Mouse (Mus musculus): Measurements from ENCODE around the gene Pax1. TPM values are rescaled to one million over a fixed set of nuclear protein-coding genes. Genes with fewer than 3 reads are reported as not detected.

Gene Pax1
- polyA plus RNA-seq, 1 experiment from 2014 or later, result 0.33 TPM

- Histone ChIP-seq H3K4me2 (no peak overlapping the region), H3K27ac (ENCODE audit: low read depth, low read length) (no peak overlapping the region), H3K9me3 (ENCODE audit: control insufficient read depth, low read length) (no peaks in the 10 kb centered on the region), H3K27me3 (ENCODE audit: control insufficient read depth, insufficient read depth, low read length) (peaks cover 95% of the 10 kb centered on the region), H3K4me3 (ENCODE audit: low read depth, low read length) (no peak overlapping the region), H3K36me3 (ENCODE audit: control insufficient read depth, insufficient read depth, low read length) (no peaks in the 10 kb centered on the region), H3K4me1 (ENCODE audit: control insufficient read depth, insufficient read depth, low read length) (peaks cover 7% of the 10 kb centered on the region), H3K9ac (ENCODE audit: low read length) (no peak overlapping the region)
- DNase-seq (ENCODE audit: low spot score, missing footprints) (peak; percentile 98), ATAC-seq (ENCODE audit: low FRiP score) (peak; percentile 72)
- under 1% methylated on average over 18 of the region's 18 CpGs for WGBS
Measured at GRCm38 (mm10) chr2:147362316-147362715, 591 bp downstream of the Pax1 start.

DNA sequence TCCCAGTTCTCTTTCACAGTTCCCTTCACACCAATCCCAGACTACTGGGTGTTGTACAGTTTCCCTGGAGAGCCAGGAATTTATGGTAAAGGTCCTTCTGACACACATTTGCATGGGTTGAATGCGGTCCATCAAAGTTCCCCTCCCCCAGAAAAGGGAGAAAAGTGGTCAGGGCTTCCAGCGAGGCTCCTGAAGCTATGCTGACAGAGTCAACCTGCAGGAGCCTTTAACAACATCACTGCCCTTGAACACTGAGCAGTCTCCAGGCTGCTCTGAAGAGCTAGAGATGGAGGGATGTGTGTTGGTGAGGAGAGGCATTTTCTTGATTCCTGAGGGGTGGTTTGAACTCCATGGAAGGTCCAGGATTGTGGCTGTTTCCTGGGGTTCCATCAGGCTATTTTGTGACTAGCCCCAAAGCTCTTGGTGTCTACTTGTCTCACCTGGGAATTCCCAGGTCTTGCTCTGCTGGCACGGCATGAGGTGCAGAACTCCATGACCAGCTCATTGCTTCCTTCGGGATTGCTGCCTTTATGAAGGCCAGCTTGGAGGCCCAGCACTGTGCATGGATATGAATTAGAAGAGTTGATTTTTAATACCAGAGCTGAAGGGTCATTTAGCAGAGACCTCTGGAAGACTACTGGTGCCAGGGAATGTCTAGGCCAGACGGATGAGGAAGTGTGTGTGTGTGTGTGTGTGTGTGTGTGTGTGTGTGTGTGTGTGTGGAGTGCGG is 1.8 kb downstream of the Pax1 start:
- no peaks in the 10 kb centered on the region for H3K36me3 ChIP-seq (ENCODE audit: control insufficient read depth, insufficient read depth, low read length)
- H3K9me3 ChIP-seq (ENCODE audit: control insufficient read depth, low read length), result no peaks in the 10 kb centered on the region
- no peak overlapping the region for H3K4me2 ChIP-seq
- H3K27me3 ChIP-seq (ENCODE audit: control insufficient read depth, insufficient read depth, low read length), result peaks cover 96% of the 10 kb centered on the region
- no peak overlapping the region for H3K9ac ChIP-seq (ENCODE audit: low read length)
- H3K4me1 ChIP-seq (ENCODE audit: control insufficient read depth, insufficient read depth, low read length), result peaks cover 7% of the 10 kb centered on the region
- H3K4me3 ChIP-seq (ENCODE audit: low read depth, low read length), result no peak overlapping the region
- ATAC-seq (ENCODE audit: low FRiP score) (no peak), DNase-seq (ENCODE audit: low spot score, missing footprints) (peak; percentile 92)
- H3K27ac ChIP-seq (ENCODE audit: low read depth, low read length), result no peak overlapping the region
- 2% methylated on average over 6 of the region's 6 CpGs for WGBS

DNA sequence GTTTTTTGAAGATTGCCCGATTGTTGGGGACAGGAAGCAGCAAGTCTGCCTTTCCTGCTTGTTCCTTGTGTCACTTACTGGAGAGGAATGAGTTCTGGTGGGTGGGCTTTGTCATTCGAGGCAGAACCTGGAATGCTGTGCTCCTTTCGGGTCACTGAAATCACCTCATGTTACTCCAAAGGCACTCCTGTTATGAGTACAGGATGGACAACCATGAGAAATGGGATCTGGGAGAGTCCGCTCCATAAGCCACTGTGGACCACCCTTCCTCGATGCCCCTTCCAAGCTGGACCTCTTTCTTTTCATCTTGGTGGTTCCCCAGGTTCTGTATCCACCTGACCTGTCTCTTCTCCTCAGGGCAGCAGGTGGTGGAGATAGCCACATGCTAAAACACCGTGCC is 2.5 kb downstream of the Pax1 start:
- Histone ChIP-seq H3K27me3 (ENCODE audit: control insufficient read depth, insufficient read depth, low read length) (peaks cover 90% of the 10 kb centered on the region), H3K27ac (ENCODE audit: low read depth, low read length) (no peak overlapping the region), H3K36me3 (ENCODE audit: control insufficient read depth, insufficient read depth, low read length) (no peaks in the 10 kb centered on the region), H3K4me2 (no peak overlapping the region), H3K9me3 (ENCODE audit: control insufficient read depth, low read length) (no peaks in the 10 kb centered on the region), H3K4me1 (ENCODE audit: control insufficient read depth, insufficient read depth, low read length) (peaks cover 7% of the 10 kb centered on the region), H3K9ac (ENCODE audit: low read length) (no peak overlapping the region), H3K4me3 (ENCODE audit: low read depth, low read length) (no peak overlapping the region)
- DNase-seq (ENCODE audit: low spot score, missing footprints) (peak; percentile 91), ATAC-seq (ENCODE audit: low FRiP score) (no peak)
- 4% methylated on average over 6 of the region's 6 CpGs for WGBS

DNA sequence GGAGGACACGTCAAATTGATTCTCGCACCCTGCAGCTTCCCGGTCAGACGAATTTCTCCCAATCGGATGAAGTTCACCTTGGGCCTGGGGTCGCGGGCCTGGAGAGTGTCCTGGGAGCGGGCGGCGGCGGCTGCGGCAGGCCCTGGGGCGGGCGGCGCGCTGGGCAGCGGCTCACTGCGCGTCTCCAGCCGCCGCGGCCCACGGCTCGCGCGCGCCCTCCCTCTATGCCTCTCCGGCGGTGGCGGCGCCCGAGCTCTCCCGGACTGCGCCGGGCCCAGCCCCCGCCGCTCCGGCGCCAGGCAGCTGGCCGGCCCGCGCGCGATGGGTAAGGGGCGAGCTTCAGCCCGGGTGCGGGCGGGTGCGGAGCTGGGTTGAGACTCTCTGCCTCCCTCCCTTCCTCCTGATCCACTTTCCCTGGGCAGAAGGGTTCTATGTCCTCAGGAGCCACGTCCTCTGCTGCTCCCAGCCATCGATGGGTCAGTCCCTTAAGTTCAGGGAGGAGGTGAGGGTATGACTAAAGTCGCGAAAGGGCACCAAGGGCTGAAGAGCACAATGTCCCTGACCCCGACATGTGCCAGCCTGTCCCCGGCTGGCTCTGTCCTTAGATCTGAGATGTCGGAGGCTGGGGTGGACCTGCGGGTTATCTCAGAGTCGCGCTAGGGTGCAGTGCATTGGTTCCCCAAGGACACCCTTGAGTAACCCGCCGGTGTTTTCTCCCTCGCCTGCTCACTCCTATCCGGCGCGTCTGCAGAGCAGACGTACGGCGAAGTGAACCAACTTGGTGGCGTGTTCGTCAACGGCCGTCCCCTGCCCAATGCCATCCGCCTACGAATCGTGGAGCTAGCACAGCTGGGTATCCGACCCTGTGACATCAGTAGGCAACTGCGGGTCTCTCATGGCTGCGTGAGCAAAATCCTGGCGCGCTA is 3.5 kb downstream of the Pax1 start:
- Histone ChIP-seq H3K4me3 (ENCODE audit: low read depth, low read length) (0 out of 2 replicates have a peak overlapping the region, but pooled peaks have one; percentile 13), H3K9ac (ENCODE audit: low read length) (no peak overlapping the region), H3K4me1 (ENCODE audit: control insufficient read depth, insufficient read depth, low read length) (peaks cover 7% of the 10 kb centered on the region), H3K4me2 (peak overlapping the region; percentile 33), H3K9me3 (ENCODE audit: control insufficient read depth, low read length) (no peaks in the 10 kb centered on the region), H3K27me3 (ENCODE audit: control insufficient read depth, insufficient read depth, low read length) (peaks cover 90% of the 10 kb centered on the region), H3K27ac (ENCODE audit: low read depth, low read length) (no peak overlapping the region), H3K36me3 (ENCODE audit: control insufficient read depth, insufficient read depth, low read length) (no peaks in the 10 kb centered on the region)
- ATAC-seq (ENCODE audit: low FRiP score), result peak; percentile 69
- DNase-seq (ENCODE audit: low spot score, missing footprints), result peak; percentile 95
- WGBS, result under 1% methylated on average over 78 of the region's 80 CpGs

GRCm38 (mm10) chr2:147365908-147366630 is 4.3 kb downstream of the Pax1 start:
- H3K36me3 ChIP-seq (ENCODE audit: control insufficient read depth, insufficient read depth, low read length), result no peaks in the 10 kb centered on the region
- 0 out of 2 replicates have a peak overlapping the region, but pooled peaks have one; percentile 3 for H3K4me3 ChIP-seq (ENCODE audit: low read depth, low read length)
- ATAC-seq (ENCODE audit: low FRiP score) (no peak; the same call in 1 of the 2 replicates), DNase-seq (ENCODE audit: low spot score, missing footprints) (peak; percentile 95)
- H3K4me2 ChIP-seq, result no peak overlapping the region
- WGBS, result 2% methylated on average over 36 of the region's 36 CpGs
- H3K4me1 ChIP-seq (ENCODE audit: control insufficient read depth, insufficient read depth, low read length), result peaks cover 7% of the 10 kb centered on the region
- H3K27me3 ChIP-seq (ENCODE audit: control insufficient read depth, insufficient read depth, low read length), result peaks cover 91% of the 10 kb centered on the region
- no peak overlapping the region for H3K9ac ChIP-seq (ENCODE audit: low read length)
- no peak overlapping the region for H3K27ac ChIP-seq (ENCODE audit: low read depth, low read length)
- H3K9me3 ChIP-seq (ENCODE audit: control insufficient read depth, low read length), result no peaks in the 10 kb centered on the region

DNA sequence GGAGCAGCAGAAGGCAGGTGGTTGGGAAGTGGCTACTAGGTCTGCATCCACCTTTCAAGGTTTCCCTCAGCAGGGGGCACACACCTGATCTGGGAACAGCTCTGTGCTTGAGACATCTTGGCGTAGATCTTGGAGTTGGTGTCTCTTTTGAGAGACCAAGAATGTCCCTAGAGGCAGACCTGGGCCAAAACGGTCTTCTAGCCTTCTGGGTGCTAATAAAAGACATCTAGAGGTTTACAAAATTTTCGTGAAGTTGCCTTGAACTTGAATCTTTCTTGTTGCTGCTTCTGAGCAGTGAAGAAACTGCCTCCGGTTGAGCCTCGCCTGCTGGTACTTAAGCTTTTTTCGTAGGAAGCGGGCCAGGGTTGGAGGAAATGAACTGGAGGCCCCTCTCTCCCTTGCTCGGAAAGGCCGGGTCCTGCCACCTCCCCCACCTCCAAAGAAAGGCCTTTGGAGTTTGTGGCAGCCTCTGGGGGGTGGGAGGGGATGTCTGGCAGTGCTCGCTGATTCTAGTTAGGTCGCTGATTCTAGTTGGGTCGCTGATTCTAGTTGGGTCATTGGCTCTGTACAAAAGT is 5.6 kb downstream of the Pax1 start:
- Histone ChIP-seq H3K27ac (ENCODE audit: low read depth, low read length) (no peak overlapping the region), H3K4me1 (ENCODE audit: control insufficient read depth, insufficient read depth, low read length) (peaks cover 7% of the 10 kb centered on the region), H3K27me3 (ENCODE audit: control insufficient read depth, insufficient read depth, low read length) (peaks cover 92% of the 10 kb centered on the region), H3K9me3 (ENCODE audit: control insufficient read depth, low read length) (no peaks in the 10 kb centered on the region), H3K4me2 (no peak overlapping the region), H3K4me3 (ENCODE audit: low read depth, low read length) (no peak overlapping the region), H3K9ac (ENCODE audit: low read length) (no peak overlapping the region), H3K36me3 (ENCODE audit: control insufficient read depth, insufficient read depth, low read length) (no peaks in the 10 kb centered on the region)
- ATAC-seq (ENCODE audit: low FRiP score), result no peak
- DNase-seq (ENCODE audit: low spot score, missing footprints), result peak; percentile 93
- WGBS, result under 1% methylated on average over 12 of the region's 12 CpGs

DNA sequence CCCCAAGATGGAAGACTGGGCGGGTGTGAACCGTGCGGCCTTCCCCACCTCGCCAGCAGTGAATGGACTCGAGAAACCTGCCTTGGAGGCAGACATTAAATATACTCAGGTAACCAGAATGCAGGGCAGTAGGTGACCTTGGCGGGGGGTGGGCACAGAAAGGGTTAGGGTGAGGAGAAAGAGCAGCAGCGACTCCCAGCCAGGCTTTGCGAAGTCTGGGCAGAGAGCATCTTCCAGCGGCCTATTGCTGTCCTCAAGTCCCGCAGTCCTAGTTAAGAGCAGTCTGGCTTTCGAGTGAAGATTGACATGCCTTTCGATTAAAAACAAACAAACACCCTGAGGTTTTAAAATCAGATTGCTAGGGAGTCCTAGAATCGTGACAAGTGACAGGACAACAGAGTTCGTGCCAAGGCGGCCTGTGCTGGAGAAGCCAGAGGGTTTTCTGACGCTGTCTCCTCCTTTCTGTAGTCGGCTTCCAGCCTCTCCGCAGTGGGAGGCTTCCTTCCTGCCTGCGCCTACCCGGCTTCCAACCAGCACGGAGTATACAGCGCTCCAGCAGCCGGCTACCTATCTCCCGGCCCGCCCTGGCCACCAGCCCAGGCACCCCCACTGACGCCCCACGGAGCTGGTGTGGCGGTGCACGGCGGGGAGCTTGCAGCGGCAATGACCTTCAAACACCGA is 6.3 kb downstream of the Pax1 start:
- peaks cover 92% of the 10 kb centered on the region for H3K27me3 ChIP-seq (ENCODE audit: control insufficient read depth, insufficient read depth, low read length)
- H3K4me2 ChIP-seq, result no peak overlapping the region
- DNase-seq (ENCODE audit: low spot score, missing footprints) (peak; percentile 95), ATAC-seq (ENCODE audit: low FRiP score) (peak; percentile 27; the same call in 1 of the 2 replicates)
- H3K9ac ChIP-seq (ENCODE audit: low read length), result no peak overlapping the region
- H3K9me3 ChIP-seq (ENCODE audit: control insufficient read depth, low read length), result no peaks in the 10 kb centered on the region
- H3K27ac ChIP-seq (ENCODE audit: low read depth, low read length), result no peak overlapping the region
- H3K4me3 ChIP-seq (ENCODE audit: low read depth, low read length), result no peak overlapping the region
- H3K36me3 ChIP-seq (ENCODE audit: control insufficient read depth, insufficient read depth, low read length), result no peaks in the 10 kb centered on the region
- WGBS, result 1% methylated on average over 32 of the region's 32 CpGs
- H3K4me1 ChIP-seq (ENCODE audit: control insufficient read depth, insufficient read depth, low read length), result peaks cover 7% of the 10 kb centered on the region

GRCm38 (mm10) chr2:147369561-147369960 is 7.8 kb downstream of the Pax1 start:
- Histone ChIP-seq H3K9me3 (ENCODE audit: control insufficient read depth, low read length) (no peaks in the 10 kb centered on the region), H3K27ac (ENCODE audit: low read depth, low read length) (no peak overlapping the region), H3K36me3 (ENCODE audit: control insufficient read depth, insufficient read depth, low read length) (no peaks in the 10 kb centered on the region), H3K27me3 (ENCODE audit: control insufficient read depth, insufficient read depth, low read length) (peaks cover 92% of the 10 kb centered on the region), H3K9ac (ENCODE audit: low read length) (no peak overlapping the region), H3K4me2 (no peak overlapping the region), H3K4me1 (ENCODE audit: control insufficient read depth, insufficient read depth, low read length) (peaks cover 11% of the 10 kb centered on the region), H3K4me3 (ENCODE audit: low read depth, low read length) (no peak overlapping the region)
- WGBS, result under 1% methylated on average over 9 of the region's 9 CpGs
- DNase-seq (ENCODE audit: low spot score, missing footprints), result peak; percentile 94
- ATAC-seq (ENCODE audit: low FRiP score), result no peak

Data from midbrain, embryonic 11.5 days (tissue).